Mouse (Mus musculus): ENCODE data around the gene Rabep1.

The Rabep1 gene

GRCm38 (mm10) chr11:70891616-70892015 lies 47.0 kb downstream of the Rabep1 start:
- no peak for DNase-seq (ENCODE audit: low spot score)

- peak; percentile 34 for DNase-seq (ENCODE audit: low spot score)
Observed at GRCm38 (mm10) chr11:70897680-70898079, 53.1 kb downstream of the Rabep1 start.

- DNase-seq (ENCODE audit: low spot score) = peak; percentile 23
Observed at GRCm38 (mm10) chr11:70898182-70898581, 53.6 kb downstream of the Rabep1 start.

GRCm38 (mm10) chr11:70906681-70907080 lies 62.1 kb downstream of the Rabep1 start:
- DNase-seq (ENCODE audit: low spot score) = no peak

GRCm38 (mm10) chr11:70911323-70911722 lies 66.7 kb downstream of the Rabep1 start:
- DNase-seq (ENCODE audit: low spot score) = no peak

GRCm38 (mm10) chr11:70911920-70912319 lies 67.3 kb downstream of the Rabep1 start:
- no peak for DNase-seq (ENCODE audit: low spot score)

- DNase-seq (ENCODE audit: low spot score) = no peak
Observed at GRCm38 (mm10) chr11:70917896-70918295, 73.3 kb downstream of the Rabep1 start.

- DNase-seq (ENCODE audit: low spot score) = no peak
Observed at GRCm38 (mm10) chr11:70919524-70919923, 74.9 kb downstream of the Rabep1 start.

- no peak for DNase-seq (ENCODE audit: low spot score)
Observed at GRCm38 (mm10) chr11:70931461-70931860, 86.9 kb downstream of the Rabep1 start.

GRCm38 (mm10) chr11:70935316-70935715 lies 90.7 kb downstream of the Rabep1 start:
- DNase-seq (ENCODE audit: low spot score) = no peak

GRCm38 (mm10) chr11:70942596-70942995 lies 98.0 kb downstream of the Rabep1 start:
- DNase-seq (ENCODE audit: low spot score) = peak; percentile 3

GRCm38 (mm10) chr11:70943651-70944050 lies 99.1 kb downstream of the Rabep1 start:
- no peak for DNase-seq (ENCODE audit: low spot score)

- no peak for DNase-seq (ENCODE audit: low spot score)
Observed at GRCm38 (mm10) chr11:70944935-70945817, 100.6 kb downstream of the Rabep1 start.

- no peak for DNase-seq (ENCODE audit: low spot score)
Observed at GRCm38 (mm10) chr11:70954711-70955110, 110.1 kb downstream of the Rabep1 start.

- DNase-seq (ENCODE audit: low spot score) = no peak
Observed at GRCm38 (mm10) chr11:70960786-70961554, 116.4 kb downstream of the Rabep1 start.

- no peak for DNase-seq (ENCODE audit: low spot score)
Observed at GRCm38 (mm10) chr11:70964222-70964907, 119.8 kb downstream of the Rabep1 start.

- DNase-seq (ENCODE audit: low spot score) = no peak
Observed at GRCm38 (mm10) chr11:70969271-70969794, 124.8 kb downstream of the Rabep1 start.

- peak; percentile 96 for DNase-seq (ENCODE audit: low spot score)
Observed at GRCm38 (mm10) chr11:70969821-70970559, 125.4 kb downstream of the Rabep1 start, which contains the start of the genes Nup88 and Rpain. Gene Nup88, minus strand, starts transcription at chr11:70969973. Gene Rpain, plus strand, starts transcription at chr11:70970213.

GRCm38 (mm10) chr11:70970560-70971540 lies 126.3 kb downstream of the Rabep1 start:
- peak; percentile 58 for DNase-seq (ENCODE audit: low spot score)

- DNase-seq (ENCODE audit: low spot score) = no peak
Observed at GRCm38 (mm10) chr11:70972586-70972985, 128.0 kb downstream of the Rabep1 start.
